Mouse (Mus musculus) hindbrain, embryonic 16.5 days (tissue): ENCODE data around the gene Tchh. TPM values are rescaled to one million over a fixed set of nuclear protein-coding genes. Genes with fewer than 3 reads are reported as not detected.
A peak's percentile ranks its signal among the peaks of the same experiment; 100 is the strongest.
"Not testable (repeated sequence)": the region's sequence is repeated elsewhere in the genome, so short reads cannot be mapped to it uniquely, and the experiment has no call there.

Source experiments
- ATAC-seq: fragments of 200-750 bp; cut with Nextera tagmentation; 2 replicates; pipeline ENCODE4 v1.8.0; 2017; ENCODE audit warnings: moderate TSS enrichment, moderate library complexity
- H3K27ac ChIP-seq: fragments of 300-500 bp; sonication (generic); 2 replicates; pipeline ENCODE4 v1.5.1; 2014; ENCODE audit warnings: low read depth, mild to moderate bottlenecking, control low read depth, low read length, moderate library complexity
- H3K27me3 ChIP-seq: fragments of 300-500 bp; sonication (generic); replicated peaks from 2 replicates; pipeline ENCODE4 v1.6.1; 2014; ENCODE audit warnings: low read length; ENCODE audit not compliant: control insufficient read depth, insufficient read depth
- H3K36me3 ChIP-seq: fragments of 300-500 bp; sonication (generic); 2 replicates; pipeline ENCODE4 v1.6.1; 2014; ENCODE audit warnings: mild to moderate bottlenecking, low read length, moderate library complexity, mixed read lengths; ENCODE audit not compliant: control insufficient read depth, insufficient read depth
- H3K4me1 ChIP-seq: fragments of 300-500 bp; sonication (generic); 2 replicates; pipeline ENCODE4 v1.6.1; 2014; ENCODE audit warnings: low read depth, low read length; ENCODE audit not compliant: control insufficient read depth, insufficient read depth
- H3K4me2 ChIP-seq: fragments of 300-500 bp; sonication (generic); 2 replicates; pipeline ENCODE4 v1.6.1; 2014; ENCODE audit warnings: mild to moderate bottlenecking, low read length, control low read depth, moderate library complexity
- H3K4me3 ChIP-seq: fragments of 300-500 bp; sonication (generic); 2 replicates; pipeline ENCODE4 v1.5.1; 2014; ENCODE audit warnings: mild to moderate bottlenecking, low read length, control low read depth, moderate library complexity
- H3K9ac ChIP-seq: fragments of 300-500 bp; sonication (generic); 2 replicates; pipeline ENCODE4 v1.6.1; 2014; ENCODE audit warnings: low read depth, mild to moderate bottlenecking, control low read depth, low read length, moderate library complexity
- H3K9me3 ChIP-seq: fragments of 300-500 bp; sonication (generic); 2 replicates; pipeline ENCODE4 v1.6.1; 2014; ENCODE audit warnings: mild to moderate bottlenecking, low read length, moderate library complexity; ENCODE audit not compliant: control insufficient read depth
- WGBS: fragments of 180-500 bp; shearing (Covaris S2); extraction: QIAGEN DNeasy Blood & Tissue Kit; methylation state at CpG from one replicate; pipeline ENCODE4 v1.1.7; 2014; 5-methylcytosine and 5-hydroxymethylcytosine counted together
- polyA plus RNA-seq: library from polyadenylated mRNA; unstranded; fragments of >200 nt; fragmentation: Nextera tagmentation; extraction: Ambion mirVana; gene quantifications from 2 replicates; pipeline ENCODE4 v1.2.1, GENCODE M21; 2015

Tchh gene
- polyA plus RNA-seq, 1 experiment from 2014 or later = 1.6 TPM

- peaks cover 6% of the 10 kb centered on the region for H3K27me3 ChIP-seq
- no peaks in the 10 kb centered on the region for H3K36me3 ChIP-seq
These were observed 4.1 kb downstream of the Tchh start for GRCm38 (mm10) chr3:93446128-93446755.

DNA sequence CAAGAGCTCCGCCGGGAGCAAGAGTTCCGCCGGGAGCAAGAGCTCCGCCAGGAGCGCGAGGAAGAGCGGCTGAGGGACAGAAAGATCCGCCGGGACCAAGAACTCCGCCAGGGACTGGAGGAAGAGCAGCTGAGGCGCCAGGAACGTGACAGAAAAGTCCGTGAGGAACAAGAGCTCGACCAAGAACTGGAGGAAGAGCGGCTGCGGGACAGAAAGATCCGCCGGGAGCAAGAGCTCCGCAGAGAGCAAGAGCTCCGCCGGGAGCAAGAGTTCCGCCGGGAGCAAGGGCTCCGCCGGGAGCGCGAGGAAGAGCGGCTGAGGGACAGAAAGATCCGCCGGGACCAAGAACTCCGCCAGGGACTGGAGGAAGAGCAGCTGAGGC lies 4.6 kb downstream of the Tchh start:
- Histone ChIP-seq H3K4me1 (peaks cover 19% of the 10 kb centered on the region), H3K4me2 (peak overlapping the region; percentile 84), H3K4me3 (peak overlapping the region; percentile 64), H3K9ac (peak overlapping the region; percentile 59)
- under 1% methylated on average over 32 of the region's 32 CpGs for WGBS
- H3K27me3 ChIP-seq, H3K27ac ChIP-seq, H3K36me3 ChIP-seq, ATAC-seq, H3K9me3 ChIP-seq: not testable (repeated sequence)

More at GRCm38 (mm10) chr3:93446128-93446755, 4.1 kb downstream of the Tchh start:
- Histone ChIP-seq H3K4me3 (peak overlapping the region; percentile 64), H3K9me3 (no peaks in the 10 kb centered on the region), H3K4me1 (peaks cover 19% of the 10 kb centered on the region), H3K9ac (peak overlapping the region; percentile 55), H3K27ac (no peak overlapping the region), H3K4me2 (peak overlapping the region; percentile 84)
- whole genome bisulfite sequencing = under 1% methylated on average over 54 of the region's 54 CpGs
- ATAC-seq = no peak

GRCm38 (mm10) chr3:93447138-93447841 lies 5.2 kb downstream of the Tchh start:
- ATAC-seq = peak; percentile 78
- no peaks in the 10 kb centered on the region for H3K9me3 ChIP-seq
- peak overlapping the region; percentile 84 for H3K4me2 ChIP-seq
- H3K9ac ChIP-seq = peak overlapping the region; percentile 59
- WGBS = under 1% methylated on average over 59 of the region's 59 CpGs
- H3K27me3 ChIP-seq = peaks cover 3% of the 10 kb centered on the region; the same call in 1 of the 2 replicates
- H3K27ac ChIP-seq = peak overlapping the region; percentile 3
- H3K4me3 ChIP-seq = peak overlapping the region; percentile 64
- peaks cover 19% of the 10 kb centered on the region for H3K4me1 ChIP-seq
- no peaks in the 10 kb centered on the region for H3K36me3 ChIP-seq

DNA sequence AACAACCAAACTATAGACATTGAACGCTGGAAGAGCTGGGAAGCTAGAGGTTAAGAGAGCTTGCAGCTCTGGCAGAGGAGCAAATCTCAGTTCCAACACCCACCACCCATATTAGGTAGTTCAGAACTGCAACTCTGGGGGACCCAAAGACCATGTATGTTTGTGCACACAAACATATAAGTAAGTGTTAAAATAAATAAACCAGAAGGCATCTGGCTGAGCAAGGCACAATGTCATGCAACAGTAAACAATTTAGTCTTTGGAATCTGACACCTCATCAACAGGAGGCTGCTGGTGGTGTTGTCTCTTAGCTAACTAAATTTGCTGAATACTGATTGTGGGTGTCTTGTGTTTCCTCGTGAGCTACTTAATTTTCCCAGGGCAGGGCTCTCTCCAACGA lies 24.4 kb downstream of the Tchh start:
- ATAC-seq = no peak
- Histone ChIP-seq H3K27ac (no peak overlapping the region), H3K27me3 (no peaks in the 10 kb centered on the region), H3K9ac (no peak overlapping the region), H3K4me3 (no peak overlapping the region), H3K36me3 (no peaks in the 10 kb centered on the region), H3K9me3 (no peaks in the 10 kb centered on the region), H3K4me2 (no peak overlapping the region), H3K4me1 (no peaks in the 10 kb centered on the region)
- 71% methylated on average over 3 of the region's 3 CpGs for WGBS

DNA sequence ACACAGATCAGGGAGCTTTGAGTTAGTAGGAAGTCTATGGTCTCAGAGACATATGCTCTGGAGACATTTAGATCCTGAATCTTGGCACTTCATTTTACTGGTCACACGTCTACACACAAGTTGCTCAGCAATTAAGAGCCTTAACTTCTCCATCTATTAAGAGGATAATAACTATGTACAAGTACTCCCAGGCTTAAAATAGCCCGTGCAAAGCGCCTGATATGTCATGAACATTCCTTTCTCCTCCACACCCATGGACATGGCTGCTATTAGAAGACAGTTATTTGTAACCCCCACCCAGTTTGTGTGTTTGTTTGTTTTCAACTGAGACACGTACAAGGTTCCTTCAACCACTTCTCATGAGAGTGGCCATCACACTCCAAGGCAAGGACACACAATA lies 25.0 kb downstream of the Tchh start:
- Histone ChIP-seq H3K36me3 (no peaks in the 10 kb centered on the region), H3K9me3 (no peaks in the 10 kb centered on the region), H3K27ac (no peak overlapping the region), H3K27me3 (no peaks in the 10 kb centered on the region), H3K9ac (no peak overlapping the region), H3K4me2 (no peak overlapping the region), H3K4me1 (no peaks in the 10 kb centered on the region), H3K4me3 (no peak overlapping the region)
- ATAC-seq = no peak
- WGBS = 92% methylated on average over 4 of the region's 4 CpGs

- no peak for ATAC-seq
- Histone ChIP-seq H3K4me2 (no peak within 1 kb of the TSS), H3K4me1 (no peaks in the 10 kb centered on the region), H3K9ac (no peak within 1 kb of the TSS), H3K27ac (no peak within 1 kb of the TSS), H3K36me3 (no peaks in the 10 kb centered on the region), H3K4me3 (no peak within 1 kb of the TSS), H3K9me3 (no peaks in the 10 kb centered on the region), H3K27me3 (no peaks in the 10 kb centered on the region)
- WGBS = 73% methylated on average over 5 of the region's 5 CpGs
These were observed 26.4 kb downstream of the Tchh start, which contains the start of gene Tchhl1 for GRCm38 (mm10) chr3:93468561-93468960. Gene Tchhl1, plus strand, starts transcription at chr3:93468754.

- Histone ChIP-seq H3K4me1 (no peaks in the 10 kb centered on the region), H3K9me3 (no peaks in the 10 kb centered on the region), H3K4me2 (no peak overlapping the region), H3K27me3 (no peaks in the 10 kb centered on the region), H3K36me3 (no peaks in the 10 kb centered on the region), H3K27ac (no peak overlapping the region), H3K9ac (no peak overlapping the region), H3K4me3 (no peak overlapping the region)
- 80% methylated on average over 3 of the region's 3 CpGs for WGBS
- ATAC-seq = no peak
These were observed 27.5 kb downstream of the Tchh start for GRCm38 (mm10) chr3:93469629-93470028.

DNA sequence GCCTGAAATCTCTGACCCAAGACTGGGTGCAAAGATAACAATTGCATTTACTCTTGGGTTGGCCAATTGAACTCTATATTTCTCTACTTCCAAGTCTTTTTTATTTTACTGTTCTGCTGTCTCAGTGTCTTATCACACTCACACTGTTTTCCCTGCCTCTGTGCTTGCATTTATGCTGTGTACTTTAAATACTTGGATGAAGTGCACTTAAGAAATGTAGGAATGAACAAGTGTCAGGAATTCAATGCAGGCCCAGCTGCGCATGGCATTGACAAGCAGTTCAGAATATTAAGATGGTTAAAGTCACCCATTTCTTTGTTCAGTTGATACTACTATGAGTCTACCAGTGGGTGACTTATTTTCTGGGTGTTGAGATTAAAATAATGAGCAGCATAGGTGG lies 37.9 kb downstream of the Tchh start:
- ATAC-seq = no peak
- WGBS = 98% methylated on average over 1 of the region's 1 CpGs
- Histone ChIP-seq H3K9me3 (no peaks in the 10 kb centered on the region), H3K27me3 (no peaks in the 10 kb centered on the region), H3K4me2 (no peak overlapping the region), H3K27ac (no peak overlapping the region), H3K36me3 (no peaks in the 10 kb centered on the region), H3K4me1 (no peaks in the 10 kb centered on the region), H3K9ac (no peak overlapping the region), H3K4me3 (no peak overlapping the region)

GRCm38 (mm10) chr3:93481982-93482616 lies 40.0 kb downstream of the Tchh start:
- Histone ChIP-seq H3K27ac (no peak overlapping the region), H3K36me3 (no peaks in the 10 kb centered on the region), H3K4me2 (no peak overlapping the region), H3K9ac (no peak overlapping the region), H3K27me3 (no peaks in the 10 kb centered on the region), H3K4me1 (no peaks in the 10 kb centered on the region), H3K4me3 (no peak overlapping the region), H3K9me3 (no peaks in the 10 kb centered on the region)
- no peak for ATAC-seq
- WGBS = 81% methylated on average over 2 of the region's 2 CpGs
